Mouse (Mus musculus) stomach, embryonic 16.5 days (tissue): ENCODE results near the gene Nipbl. TPM values are rescaled to one million over a fixed set of nuclear protein-coding genes. Genes with fewer than 3 reads are reported as not detected.

Experiments used
- ATAC-seq: fragments of 200-750 bp; cut with Nextera tagmentation; 2 replicates; pipeline ENCODE4 v1.8.0; 2017; ENCODE audit warnings: moderate number of reproducible peaks, moderate TSS enrichment; ENCODE audit not compliant: insufficient read depth, low FRiP score
- H3K27ac ChIP-seq: fragments of 300-500 bp; sonication (generic); 2 replicates; pipeline ENCODE4 v1.5.1; 2014; ENCODE audit warnings: low read length
- H3K27me3 ChIP-seq: fragments of 300-500 bp; sonication (generic); 2 replicates; pipeline ENCODE4 v1.6.1; 2014; ENCODE audit warnings: low read length, control low read depth, mixed read lengths; ENCODE audit not compliant: control insufficient read depth, insufficient read depth
- H3K36me3 ChIP-seq: fragments of 300-500 bp; sonication (generic); 2 replicates; pipeline ENCODE4 v1.6.1; 2014; ENCODE audit warnings: low read length; ENCODE audit not compliant: control insufficient read depth, insufficient read depth
- H3K4me1 ChIP-seq: fragments of 300-500 bp; sonication (generic); 2 replicates; pipeline ENCODE4 v1.6.1; 2014; ENCODE audit warnings: low read length, control low read depth, mixed read lengths; ENCODE audit not compliant: control insufficient read depth, insufficient read depth
- H3K4me2 ChIP-seq: fragments of 300-500 bp; sonication (generic); 2 replicates; pipeline ENCODE4 v1.6.1; 2014; ENCODE audit warnings: low read depth, low read length, mixed read lengths
- H3K4me3 ChIP-seq: fragments of 300-500 bp; sonication (generic); replicated peaks from 2 replicates; pipeline ENCODE4 v1.5.1; 2014; ENCODE audit warnings: mild to moderate bottlenecking, low read length
- H3K9ac ChIP-seq: fragments of 300-500 bp; sonication (generic); 2 replicates; pipeline ENCODE4 v1.6.1; 2014; ENCODE audit warnings: low read length
- H3K9me3 ChIP-seq: fragments of 300-500 bp; sonication (generic); replicated peaks from 2 replicates; pipeline ENCODE4 v1.6.1; 2016; ENCODE audit warnings: low read length, control low read depth; ENCODE audit not compliant: control insufficient read depth
- WGBS: fragments of 180-500 bp; shearing (Covaris S2); extraction: QIAGEN DNeasy Blood & Tissue Kit; methylation state at CpG from one replicate; pipeline ENCODE4 v1.1.7; 2014; 5-methylcytosine and 5-hydroxymethylcytosine counted together
- polyA plus RNA-seq: library from polyadenylated mRNA; unstranded; fragments of >200 nt; fragmentation: Nextera tagmentation; extraction: Ambion mirVana; gene quantifications from 2 replicates; pipeline ENCODE4 v1.2.1, GENCODE M21; 2015

Nipbl gene
- polyA plus RNA-seq, 1 experiment from 2014 or later, result 15.7 TPM

GRCm38 (mm10) chr15:8433239-8433947 is 10.9 kb downstream of the Nipbl start:
- Histone ChIP-seq H3K36me3 (no peaks in the 10 kb centered on the region), H3K4me2 (no peak overlapping the region), H3K9me3 (no peaks in the 10 kb centered on the region), H3K4me1 (0 out of 2 replicates have a peak, but pooled peaks cover 2% of the 10 kb centered on the region), H3K9ac (no peak overlapping the region), H3K4me3 (no peak overlapping the region), H3K27me3 (no peaks in the 10 kb centered on the region), H3K27ac (no peak overlapping the region)
- ATAC-seq, result no peak
- 82% methylated on average over 2 of the region's 2 CpGs for WGBS

DNA sequence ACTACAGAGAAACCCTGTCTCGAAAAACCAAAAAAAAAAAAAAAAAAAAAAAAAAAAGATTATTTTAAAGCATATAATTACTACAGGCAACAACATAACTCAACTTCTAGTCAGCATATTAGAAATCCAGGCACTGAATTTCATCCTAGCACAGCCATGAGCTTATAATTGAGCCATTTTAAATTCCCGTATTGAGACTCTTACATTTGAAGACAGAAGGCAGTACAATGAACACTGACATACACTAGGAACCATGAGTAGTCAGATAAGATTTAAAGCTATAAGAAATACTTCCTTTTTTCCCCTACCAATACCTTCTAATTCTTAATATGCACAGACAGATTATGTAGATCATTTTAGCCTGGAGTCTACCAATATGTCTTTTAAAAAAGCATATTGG is 11.7 kb downstream of the Nipbl start:
- Histone ChIP-seq H3K4me2 (no peak overlapping the region), H3K36me3 (no peaks in the 10 kb centered on the region), H3K9ac (no peak overlapping the region), H3K9me3 (no peaks in the 10 kb centered on the region), H3K4me1 (no peaks in the 10 kb centered on the region), H3K27ac (no peak overlapping the region), H3K27me3 (no peaks in the 10 kb centered on the region), H3K4me3 (no peak overlapping the region)
- 94% methylated on average over 2 of the region's 2 CpGs for WGBS
- ATAC-seq, result no peak

DNA sequence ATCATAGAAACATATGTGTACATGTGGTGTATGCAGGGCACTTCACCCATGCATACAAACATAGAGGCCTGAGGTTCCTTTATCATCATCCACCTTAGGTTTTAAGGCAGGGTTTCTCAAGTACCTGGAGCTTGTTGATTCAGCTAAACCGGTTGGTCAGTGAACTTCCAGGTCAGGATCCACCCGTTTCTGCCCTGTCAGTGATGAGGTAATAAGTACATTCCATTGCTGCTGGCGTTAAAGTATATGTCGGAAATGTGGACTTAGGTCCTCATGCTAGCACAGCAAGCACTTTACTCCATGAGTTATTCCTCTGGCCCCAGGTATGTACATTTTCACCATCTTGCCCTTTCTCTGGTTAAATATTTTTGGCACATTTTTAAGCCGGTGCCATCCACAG is 14.8 kb downstream of the Nipbl start:
- Histone ChIP-seq H3K4me1 (no peaks in the 10 kb centered on the region), H3K27ac (no peak overlapping the region), H3K9me3 (no peaks in the 10 kb centered on the region), H3K4me2 (no peak overlapping the region), H3K4me3 (no peak overlapping the region), H3K9ac (no peak overlapping the region), H3K27me3 (no peaks in the 10 kb centered on the region), H3K36me3 (no peaks in the 10 kb centered on the region)
- ATAC-seq, result no peak
- 62% methylated on average over 5 of the region's 5 CpGs for WGBS

GRCm38 (mm10) chr15:8420909-8421308 is 23.4 kb downstream of the Nipbl start:
- no peaks in the 10 kb centered on the region; the same call in 1 of the 2 replicates for H3K4me1 ChIP-seq
- H3K27ac ChIP-seq, result no peak overlapping the region
- no peak overlapping the region for H3K9ac ChIP-seq
- no peaks in the 10 kb centered on the region for H3K9me3 ChIP-seq
- no peak for ATAC-seq
- 22% methylated on average over 6 of the region's 6 CpGs for WGBS
- no peaks in the 10 kb centered on the region for H3K36me3 ChIP-seq
- H3K4me3 ChIP-seq, result no peak overlapping the region
- H3K27me3 ChIP-seq, result no peaks in the 10 kb centered on the region
- H3K4me2 ChIP-seq, result no peak overlapping the region

- Histone ChIP-seq H3K9me3 (no peaks in the 10 kb centered on the region), H3K27me3 (no peaks in the 10 kb centered on the region), H3K36me3 (no peaks in the 10 kb centered on the region), H3K4me1 (no peaks in the 10 kb centered on the region; the same call in 1 of the 2 replicates), H3K4me3 (no peak overlapping the region), H3K9ac (no peak overlapping the region), H3K27ac (no peak overlapping the region), H3K4me2 (no peak overlapping the region)
- 66% methylated on average over 4 of the region's 4 CpGs for WGBS
- ATAC-seq, result no peak
These were observed 27.6 kb downstream of the Nipbl start for GRCm38 (mm10) chr15:8416500-8417138.

DNA sequence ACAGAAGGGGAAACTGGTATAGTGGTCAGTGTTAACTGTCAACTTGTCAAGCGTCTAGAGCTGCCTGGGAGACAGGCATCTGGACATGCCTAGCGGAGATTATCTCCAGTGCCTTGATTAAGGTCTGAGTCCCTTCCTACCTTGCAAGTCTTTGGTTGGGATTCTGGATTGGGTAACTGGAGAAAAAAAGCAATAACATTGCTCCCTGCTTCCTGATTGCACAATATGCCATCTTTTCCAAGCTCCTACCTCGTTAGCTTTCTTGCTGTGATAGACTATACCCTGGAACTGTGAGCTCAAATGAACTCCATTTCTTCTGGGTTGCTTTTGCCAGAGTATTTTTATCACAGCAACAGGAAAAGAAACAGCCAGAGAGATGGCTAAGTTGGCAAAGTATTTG is 30.9 kb downstream of the Nipbl start:
- ATAC-seq, result no peak
- 78% methylated on average over 3 of the region's 3 CpGs for WGBS
- Histone ChIP-seq H3K4me1 (no peaks in the 10 kb centered on the region; the same call in 1 of the 2 replicates), H3K9ac (no peak overlapping the region), H3K4me2 (no peak overlapping the region), H3K27me3 (no peaks in the 10 kb centered on the region), H3K36me3 (no peaks in the 10 kb centered on the region), H3K9me3 (no peaks in the 10 kb centered on the region), H3K4me3 (no peak overlapping the region), H3K27ac (no peak overlapping the region)

GRCm38 (mm10) chr15:8411873-8412272 is 32.4 kb downstream of the Nipbl start:
- no peak overlapping the region for H3K27ac ChIP-seq
- 78% methylated on average over 1 of the region's 1 CpGs for WGBS
- no peak overlapping the region for H3K9ac ChIP-seq
- H3K9me3 ChIP-seq, result no peaks in the 10 kb centered on the region
- no peak overlapping the region for H3K4me2 ChIP-seq
- no peaks in the 10 kb centered on the region for H3K27me3 ChIP-seq
- no peak for ATAC-seq
- no peaks in the 10 kb centered on the region for H3K4me1 ChIP-seq
- no peak overlapping the region for H3K4me3 ChIP-seq
- no peaks in the 10 kb centered on the region for H3K36me3 ChIP-seq

GRCm38 (mm10) chr15:8411168-8411837 is 33.0 kb downstream of the Nipbl start:
- no peaks in the 10 kb centered on the region for H3K27me3 ChIP-seq
- 68% methylated on average over 1 of the region's 1 CpGs for WGBS

DNA sequence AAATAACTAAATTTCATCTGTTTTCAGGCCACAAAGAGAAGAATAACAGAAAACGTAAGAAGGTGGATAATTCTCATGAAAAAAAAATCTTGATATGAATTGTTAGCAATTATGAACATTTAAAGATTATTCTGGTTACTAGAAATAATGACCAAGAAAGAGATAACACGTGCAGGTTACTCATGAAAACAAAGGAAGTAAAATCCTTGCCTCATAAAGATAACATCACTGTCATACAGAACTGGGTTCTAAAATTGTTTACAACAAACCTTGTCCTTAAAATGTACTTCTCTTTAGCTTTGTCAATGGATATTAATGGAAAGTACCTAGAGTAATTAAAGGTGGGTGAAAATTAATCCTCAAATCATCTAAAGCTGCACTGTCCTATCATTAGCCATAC is 37.2 kb downstream of the Nipbl start:
- Histone ChIP-seq H3K36me3 (no peaks in the 10 kb centered on the region), H3K9me3 (no peaks in the 10 kb centered on the region), H3K4me1 (no peaks in the 10 kb centered on the region), H3K4me3 (no peak overlapping the region), H3K27ac (no peak overlapping the region), H3K27me3 (no peaks in the 10 kb centered on the region), H3K9ac (no peak overlapping the region), H3K4me2 (no peak overlapping the region)
- no peak for ATAC-seq
- 77% methylated on average over 2 of the region's 2 CpGs for WGBS

More at GRCm38 (mm10) chr15:8411168-8411837, 33.0 kb downstream of the Nipbl start:
- Histone ChIP-seq H3K4me2 (no peak overlapping the region), H3K4me1 (no peaks in the 10 kb centered on the region), H3K9me3 (no peaks in the 10 kb centered on the region), H3K4me3 (no peak overlapping the region), H3K9ac (no peak overlapping the region), H3K27ac (no peak overlapping the region), H3K36me3 (no peaks in the 10 kb centered on the region)
- ATAC-seq, result no peak
